Mouse (Mus musculus) liver, adult 2 months (tissue): ENCODE measurements around the gene Zmym1. TPM values are rescaled to one million over a fixed set of nuclear protein-coding genes. Genes with fewer than 3 reads are reported as not detected.

ENCODE experiments used
- DNase-seq: peaks from one replicate; pipeline ENCODE4 v3.0.0-alpha.2; 2011; ENCODE audit warnings: low read depth, low spot score; ENCODE audit errors: extremely low read depth
- H3K27ac ChIP-seq: fragments of 200-500 bp; replicated peaks from 2 replicates; pipeline ENCODE4 v1.5.1; 2012; ENCODE audit warnings: low read depth, mild to moderate bottlenecking, control low read depth, inconsistent platforms, low read length; ENCODE audit not compliant: insufficient read depth
- H3K27me3 ChIP-seq: fragments of 200-500 bp; 2 replicates; pipeline ENCODE4 v1.6.1; 2012; ENCODE audit warnings: mild to moderate bottlenecking, moderate library complexity, low read length, inconsistent platforms; ENCODE audit not compliant: control insufficient read depth, insufficient read depth
- H3K36me3 ChIP-seq: fragments of 200-500 bp; 2 replicates; pipeline ENCODE4 v1.6.1; 2012; ENCODE audit warnings: low read length, inconsistent platforms; ENCODE audit not compliant: control insufficient read depth, insufficient read depth
- H3K4me1 ChIP-seq: fragments of 200-500 bp; 2 replicates; pipeline ENCODE4 v1.6.1; 2011; ENCODE audit warnings: low read length; ENCODE audit not compliant: control insufficient read depth, insufficient read depth
- H3K4me3 ChIP-seq: fragments of 200-500 bp; 2 replicates; pipeline ENCODE4 v1.5.1; 2011; ENCODE audit warnings: low read depth, mild to moderate bottlenecking, control low read depth, low read length, moderate library complexity; ENCODE audit not compliant: insufficient read depth
- H3K79me2 ChIP-seq: fragments of 200-500 bp; 2 replicates; pipeline ENCODE4 v1.6.1; 2012; ENCODE audit warnings: inconsistent platforms, mild to moderate bottlenecking, low read length, moderate library complexity; ENCODE audit not compliant: control insufficient read depth, insufficient read depth
- H3K9ac ChIP-seq: fragments of 200-500 bp; 2 replicates; pipeline ENCODE4 v1.6.1; 2012; ENCODE audit warnings: low read depth, mild to moderate bottlenecking, control low read depth, inconsistent platforms, low read length
- CTCF ChIP-seq: fragments of 200-500 bp; IDR thresholded peaks from 2 replicates; pipeline ENCODE4 v1.5.1; 2011; ENCODE audit warnings: low read depth, low read length, control low read depth
- POLR2A ChIP-seq: fragments of 200-500 bp; IDR thresholded peaks from 2 replicates; pipeline ENCODE4 v1.6.1; 2011; ENCODE audit warnings: low read length, control low read depth; ENCODE audit not compliant: insufficient read depth; ENCODE audit errors: extremely low read depth
- WGBS: fragments of 180-500 bp; shearing (Covaris S2); methylation state at CpG from one replicate; pipeline ENCODE4 v1.1.7; 2018; 5-methylcytosine and 5-hydroxymethylcytosine counted together
- polyA plus RNA-seq: library from polyadenylated mRNA; depleted of rRNA; stranded (reverse); fragments of >200 nt; gene quantifications from 2 replicates; pipeline ENCODE4 v1.2.3, GENCODE M21; 2012
- total RNA-seq: library from RNA; depleted of rRNA; stranded (reverse); fragments of >200 nt; gene quantifications from 2 replicates; pipeline ENCODE4 v1.2.3, GENCODE M21; 2014

The Zmym1 gene
- total and polyA plus RNA-seq, 2 experiments: 0.62 to 5.0 TPM

DNA sequence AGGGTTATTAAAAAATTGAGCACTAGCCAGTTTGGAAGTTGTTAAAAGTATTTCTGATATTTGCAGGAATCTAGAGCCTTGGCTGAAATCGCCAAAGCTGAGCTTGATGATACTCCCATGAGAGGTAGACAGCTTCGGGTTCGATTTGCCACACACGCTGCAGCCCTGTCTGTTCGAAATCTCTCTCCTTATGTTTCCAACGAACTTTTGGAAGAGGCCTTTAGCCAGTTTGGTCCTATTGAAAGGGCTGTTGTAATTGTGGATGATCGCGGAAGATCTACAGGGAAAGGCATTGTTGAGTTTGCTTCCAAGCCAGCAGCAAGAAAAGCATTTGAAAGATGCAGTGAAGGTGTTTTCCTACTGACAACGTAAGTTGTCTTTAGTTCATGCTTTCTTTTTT is 37.8 kb downstream of the Zmym1 start:
- Histone ChIP-seq H3K9ac (peak overlapping the region; percentile 51; the same call in 1 of the 2 replicates), H3K4me3 (peak overlapping the region; percentile 100), H3K27me3 (no peaks in the 10 kb centered on the region), H3K27ac (no peak overlapping the region), H3K79me2 (peaks cover 25% of the 10 kb centered on the region; the same call in 1 of the 2 replicates), H3K4me1 (peaks cover 13% of the 10 kb centered on the region), H3K36me3 (peaks cover 42% of the 10 kb centered on the region)
- WGBS: under 1% methylated on average over 9 of the region's 9 CpGs
- no peak for TF ChIP-seq CTCF
- no peak for TF ChIP-seq POLR2A
- no peak for DNase-seq

GRCm38 (mm10) chr4:127021989-127022626 is 38.8 kb downstream of the Zmym1 start:
- Histone ChIP-seq H3K9ac (peak overlapping the region; percentile 100), H3K36me3 (peaks cover 32% of the 10 kb centered on the region), H3K27ac (peak overlapping the region; percentile 87), H3K4me3 (peak overlapping the region; percentile 100), H3K27me3 (no peaks in the 10 kb centered on the region), H3K79me2 (peaks cover 25% of the 10 kb centered on the region; the same call in 1 of the 2 replicates), H3K4me1 (peaks cover 13% of the 10 kb centered on the region)
- under 1% methylated on average over 53 of the region's 53 CpGs for WGBS
- DNase-seq: peak; percentile 70
- peak; percentile 24; the same call in 1 of the 2 replicates for TF ChIP-seq CTCF
- peak; percentile 24; the same call in 1 of the 2 replicates for TF ChIP-seq POLR2A

DNA sequence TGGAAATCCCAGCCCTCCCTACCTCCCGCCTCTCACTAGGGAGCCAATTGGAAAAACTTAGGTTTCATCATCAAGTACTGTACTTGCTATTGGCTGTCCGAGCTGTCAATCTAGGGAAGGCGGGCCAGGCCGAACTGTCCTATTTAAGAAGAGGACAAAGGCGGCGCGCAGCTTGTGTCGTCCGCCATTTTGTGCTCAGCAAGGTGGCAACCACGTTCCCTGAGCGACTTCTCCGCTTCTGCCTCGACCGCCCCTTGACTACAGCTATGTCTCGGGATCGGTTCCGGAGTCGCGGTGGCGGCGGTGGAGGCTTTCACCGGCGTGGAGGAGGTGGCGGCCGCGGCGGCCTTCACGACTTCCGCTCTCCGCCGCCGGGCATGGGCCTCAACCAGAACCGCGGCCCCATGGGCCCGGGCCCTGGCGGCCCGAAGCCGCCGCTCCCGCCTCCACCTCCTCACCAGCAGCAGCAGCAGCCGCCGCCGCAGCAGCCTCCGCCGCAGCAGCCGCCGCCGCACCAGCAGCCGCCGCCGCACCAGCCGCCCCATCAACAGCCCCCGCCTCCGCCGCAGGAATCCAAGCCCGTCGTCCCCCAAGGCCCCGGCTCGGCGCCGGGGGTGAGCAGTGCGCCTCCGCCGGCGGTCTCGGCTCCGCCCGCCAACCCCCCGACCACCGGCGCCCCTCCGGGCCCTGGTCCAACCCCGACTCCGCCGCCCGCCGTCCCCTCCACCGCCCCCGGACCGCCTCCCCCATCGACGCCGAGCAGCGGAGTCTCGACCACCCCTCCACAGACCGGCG is 39.6 kb downstream of the Zmym1 start, which contains the start of gene Sfpq:
Gene Sfpq, plus strand, starts transcription at position 174 of the 795 bp plus-strand sequence.
- peak; percentile 97 for DNase-seq
- H3K36me3 ChIP-seq: peaks cover 24% of the 10 kb centered on the region
- under 1% methylated on average over 86 of the region's 87 CpGs for WGBS
- H3K27me3 ChIP-seq: no peaks in the 10 kb centered on the region
- H3K4me1 ChIP-seq: peaks cover 13% of the 10 kb centered on the region
- peak within 1 kb of the TSS; percentile 100 for H3K9ac ChIP-seq
- H3K79me2 ChIP-seq: peaks cover 25% of the 10 kb centered on the region; the same call in 1 of the 2 replicates
- peak within 1 kb of the TSS; percentile 100 for H3K4me3 ChIP-seq
- no peak for TF ChIP-seq CTCF
- peak; percentile 98 for TF ChIP-seq POLR2A
- peak within 1 kb of the TSS; percentile 96 for H3K27ac ChIP-seq

DNA sequence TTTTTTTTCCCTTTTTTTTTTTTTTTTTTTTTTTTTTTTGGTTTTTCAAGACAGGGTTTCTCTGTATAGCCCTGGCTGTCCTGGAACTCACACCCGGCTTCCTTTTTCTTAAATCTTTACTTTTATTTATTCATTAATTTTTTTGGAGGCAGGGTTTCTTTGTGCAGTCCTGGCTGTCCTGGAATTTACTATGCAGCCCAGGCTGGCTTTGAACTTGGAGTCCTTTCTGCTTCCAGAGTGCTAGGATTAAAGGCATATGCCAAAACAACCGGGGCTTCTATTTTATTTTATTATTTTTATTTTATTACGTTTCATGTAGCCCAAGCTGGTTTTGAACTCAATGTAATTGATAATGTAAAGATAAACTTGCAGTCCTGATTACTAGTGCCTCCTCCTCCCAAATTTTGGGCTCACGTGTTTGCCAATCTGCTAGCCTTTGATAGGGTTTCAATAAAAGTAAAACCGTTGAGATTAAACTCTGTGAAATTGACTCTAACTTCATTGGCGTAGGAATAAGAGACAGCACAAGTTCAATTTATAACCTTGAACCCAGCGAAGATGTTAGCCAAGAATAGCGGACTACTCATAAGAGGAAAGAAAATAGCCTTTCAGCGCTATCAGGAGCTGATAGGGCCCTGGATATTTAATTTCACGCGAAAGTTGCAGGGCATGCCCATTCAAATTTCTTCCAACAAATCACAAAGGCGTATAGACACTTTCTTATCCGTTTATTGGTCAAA is 40.4 kb downstream of the Zmym1 start:
- no peak overlapping the region for H3K9ac ChIP-seq
- peak overlapping the region; percentile 23; the same call in 1 of the 2 replicates for H3K4me3 ChIP-seq
- peaks cover 25% of the 10 kb centered on the region; the same call in 1 of the 2 replicates for H3K79me2 ChIP-seq
- no peak for DNase-seq
- TF ChIP-seq POLR2A (no peak), CTCF (no peak)
- no peak overlapping the region for H3K27ac ChIP-seq
- H3K27me3 ChIP-seq: no peaks in the 10 kb centered on the region
- peaks cover 18% of the 10 kb centered on the region for H3K36me3 ChIP-seq
- WGBS: 10% methylated on average over 13 of the region's 13 CpGs
- H3K4me1 ChIP-seq: peaks cover 13% of the 10 kb centered on the region

- Histone ChIP-seq H3K27ac (no peak overlapping the region), H3K27me3 (no peaks in the 10 kb centered on the region), H3K79me2 (peaks cover 2% of the 10 kb centered on the region; the same call in 1 of the 2 replicates), H3K36me3 (no peaks in the 10 kb centered on the region), H3K4me1 (no peaks in the 10 kb centered on the region), H3K9ac (no peak overlapping the region), H3K4me3 (no peak overlapping the region)
- TF ChIP-seq POLR2A (no peak), CTCF (no peak)
- 71% methylated on average over 4 of the region's 4 CpGs for WGBS
- no peak for DNase-seq
These were observed 44.6 kb downstream of the Zmym1 start for GRCm38 (mm10) chr4:127016366-127016765.
